Mouse (Mus musculus): ENCODE data around the gene Adamtsl4. TPM values are rescaled to one million over a fixed set of nuclear protein-coding genes. Genes with fewer than 3 reads are reported as not detected.

Adamtsl4 gene
- polyA plus RNA-seq, 1 experiment: 3.1 TPM

DNA sequence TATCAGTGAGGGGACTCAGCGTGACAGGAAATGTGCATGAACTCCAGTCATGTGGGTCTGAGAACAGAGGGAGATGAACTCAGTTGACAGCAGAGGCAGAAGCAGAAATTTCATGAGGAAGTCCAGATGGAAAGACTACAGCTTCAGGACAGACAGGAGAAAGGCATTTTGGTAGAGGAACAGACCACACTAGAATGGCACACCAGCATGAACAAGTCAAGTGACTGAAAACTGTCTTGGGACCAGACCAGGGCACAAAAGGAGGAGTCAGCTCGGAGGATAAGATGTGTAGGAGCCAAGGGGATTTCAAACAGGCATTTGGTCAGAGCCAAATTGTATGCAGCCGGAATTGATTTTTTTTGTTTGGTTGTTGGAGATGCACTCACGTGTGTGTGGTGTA lies 52.1 kb downstream of the Adamtsl4 start:
- TF ChIP-seq CTCF (IDR thresholded peaks at IDR 0.05; ENCODE audit: control insufficient read depth, insufficient read depth, insufficient read length) (no peak), MYOD1 (IDR thresholded peaks at IDR 0.05; ENCODE audit: control insufficient read depth, insufficient read length, low read depth) (no peak), CEBPB (IDR thresholded peaks at IDR 0.05; ENCODE audit: low read depth) (no peak), FOSL1 (IDR thresholded peaks at IDR 0.05; ENCODE audit: insufficient read depth, low read length, poor library complexity, severe bottlenecking) (no peak), MAX (IDR thresholded peaks at IDR 0.05) (no peak), MYOG (IDR thresholded peaks at IDR 0.05; ENCODE audit: control insufficient read depth, extremely low read depth, insufficient read length) (no peak), USF1 (IDR thresholded peaks at IDR 0.05; ENCODE audit: low read depth) (no peak)
- Histone ChIP-seq H3ac (ENCODE audit: control insufficient read depth, insufficient read length, low read depth) (no peak overlapping the region), H3K27me3 (ENCODE audit: control insufficient read depth, insufficient read depth, insufficient read length) (no peaks in the 10 kb centered on the region), H3K79me2 (ENCODE audit: control insufficient read depth, insufficient read depth) (peaks cover 6% of the 10 kb centered on the region), H3K79me3 (ENCODE audit: low read depth) (peaks cover 2% of the 10 kb centered on the region), H3K4me3 (ENCODE audit: insufficient read depth, poor library complexity, severe bottlenecking) (no peak overlapping the region), H3K36me3 (ENCODE audit: control insufficient read depth, insufficient read depth) (peaks cover 62% of the 10 kb centered on the region)

DNA sequence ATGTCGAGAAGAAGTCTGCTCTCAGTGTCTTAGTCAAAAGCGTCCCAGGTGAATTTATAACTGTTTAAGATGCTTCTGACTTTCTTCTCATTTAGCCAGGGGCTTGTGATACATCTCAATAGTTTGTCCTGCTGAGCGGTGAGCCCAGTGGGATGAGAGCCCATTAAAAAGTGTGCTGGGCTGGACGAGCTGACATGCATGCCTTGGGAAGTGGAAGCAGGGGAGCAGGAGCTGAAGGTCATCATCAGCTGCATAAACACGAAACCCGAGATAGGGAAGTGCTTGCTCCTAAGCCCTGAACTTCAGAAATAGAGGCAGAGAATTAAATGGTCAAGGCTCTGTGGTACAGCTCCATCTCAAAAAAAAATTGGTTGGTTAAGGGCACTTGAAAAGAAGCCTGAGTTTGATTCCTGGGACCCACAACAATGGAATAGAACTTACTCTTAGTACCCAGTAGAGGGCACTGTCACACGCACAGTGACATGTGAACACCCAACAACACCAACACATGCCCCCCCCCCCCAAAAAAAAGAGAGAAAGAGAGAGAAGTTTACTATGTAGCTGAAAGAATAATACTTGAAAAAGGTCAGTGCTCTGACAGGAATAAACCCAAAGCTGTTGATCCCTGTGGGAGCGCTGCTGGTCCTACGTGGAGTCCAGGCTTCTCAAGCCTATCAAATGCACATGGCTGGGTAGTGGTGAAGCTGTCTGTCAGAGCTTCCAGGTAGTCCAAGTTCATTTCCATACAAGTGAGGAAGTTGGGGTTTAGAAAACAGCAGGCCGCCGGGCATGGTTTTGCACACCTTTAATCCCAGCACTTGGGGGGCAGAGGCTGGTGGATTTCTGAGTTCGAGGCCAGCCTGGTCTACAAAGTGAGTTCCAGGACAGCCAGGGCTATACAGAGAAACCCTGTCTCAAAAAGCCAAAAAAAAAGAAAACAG lies 54.8 kb downstream of the Adamtsl4 start:
- peaks cover 25% of the 10 kb centered on the region for H3K79me2 ChIP-seq (ENCODE audit: control insufficient read depth, insufficient read depth)
- no peaks in the 10 kb centered on the region for H3K27me3 ChIP-seq (ENCODE audit: control insufficient read depth, insufficient read depth, insufficient read length)
- H3ac ChIP-seq (ENCODE audit: control insufficient read depth, insufficient read length, low read depth): no peak overlapping the region
- peaks cover 6% of the 10 kb centered on the region for H3K79me3 ChIP-seq (ENCODE audit: low read depth)
- TF ChIP-seq CEBPB (IDR thresholded peaks at IDR 0.05; ENCODE audit: low read depth) (no peak), CTCF (IDR thresholded peaks at IDR 0.05; ENCODE audit: control insufficient read depth, insufficient read depth, insufficient read length) (peak; percentile 21), MAX (IDR thresholded peaks at IDR 0.05) (no peak)
- H3K4me3 ChIP-seq (ENCODE audit: insufficient read depth, poor library complexity, severe bottlenecking): no peak overlapping the region
- H3K36me3 ChIP-seq (ENCODE audit: control insufficient read depth, insufficient read depth): peaks cover 75% of the 10 kb centered on the region

DNA sequence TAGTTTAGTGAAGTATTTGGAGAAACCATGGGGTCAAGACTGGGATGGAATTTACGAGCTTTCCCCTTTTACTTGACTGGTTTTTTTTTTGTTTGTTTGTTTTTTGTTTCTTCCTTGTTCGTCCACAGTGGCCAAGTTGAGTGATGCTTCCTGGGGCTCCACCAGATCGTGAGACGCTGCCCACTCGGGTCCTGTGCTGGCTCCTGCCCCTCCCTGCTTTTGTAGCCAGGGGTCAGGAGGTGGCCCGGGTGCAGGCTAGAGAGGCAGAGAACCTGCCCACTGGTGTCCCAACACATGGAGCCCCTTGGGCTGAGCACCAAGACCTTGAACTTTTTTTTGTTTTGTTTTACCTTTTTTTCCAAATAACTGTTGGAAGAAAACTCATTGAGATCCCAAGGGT lies 56.4 kb downstream of the Adamtsl4 start:
- no peak overlapping the region for H3ac ChIP-seq (ENCODE audit: control insufficient read depth, insufficient read length, low read depth)
- TF ChIP-seq USF1 (IDR thresholded peaks at IDR 0.05; ENCODE audit: low read depth) (no peak), MYOG (IDR thresholded peaks at IDR 0.05; ENCODE audit: control insufficient read depth, extremely low read depth, insufficient read length) (no peak), CEBPB (IDR thresholded peaks at IDR 0.05; ENCODE audit: low read depth) (no peak), CTCF (IDR thresholded peaks at IDR 0.05; ENCODE audit: control insufficient read depth, insufficient read depth, insufficient read length) (no peak), MYOD1 (IDR thresholded peaks at IDR 0.05; ENCODE audit: control insufficient read depth, insufficient read length, low read depth) (no peak), FOSL1 (IDR thresholded peaks at IDR 0.05; ENCODE audit: insufficient read depth, low read length, poor library complexity, severe bottlenecking) (no peak), MAX (IDR thresholded peaks at IDR 0.05) (no peak)
- no peak overlapping the region for H3K4me3 ChIP-seq (ENCODE audit: insufficient read depth, poor library complexity, severe bottlenecking)
- peaks cover 20% of the 10 kb centered on the region for H3K79me3 ChIP-seq (ENCODE audit: low read depth)
- peaks cover 75% of the 10 kb centered on the region for H3K36me3 ChIP-seq (ENCODE audit: control insufficient read depth, insufficient read depth)
- peaks cover 41% of the 10 kb centered on the region for H3K79me2 ChIP-seq (ENCODE audit: control insufficient read depth, insufficient read depth)
- H3K27me3 ChIP-seq (ENCODE audit: control insufficient read depth, insufficient read depth, insufficient read length): no peaks in the 10 kb centered on the region

DNA sequence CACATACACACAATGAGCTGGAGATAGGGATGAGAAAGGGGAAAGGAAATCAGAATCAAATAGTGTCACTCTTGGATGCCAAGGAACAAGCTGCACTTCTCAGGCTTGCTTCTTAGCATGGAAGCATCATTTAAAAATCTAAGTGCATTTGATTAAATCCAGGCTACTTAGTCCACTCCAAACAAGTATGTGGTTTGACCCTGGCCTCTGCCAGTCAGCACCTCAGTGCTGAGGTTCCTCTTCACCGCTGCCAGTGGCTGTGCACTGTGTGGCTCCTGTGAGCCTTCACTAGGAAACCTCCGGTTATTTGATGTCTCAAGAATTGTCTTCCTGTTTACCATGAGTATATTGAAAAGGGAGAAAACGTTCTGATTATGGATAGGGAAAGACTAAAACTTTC lies 56.9 kb downstream of the Adamtsl4 start:
- Histone ChIP-seq H3K36me3 (ENCODE audit: control insufficient read depth, insufficient read depth) (peaks cover 70% of the 10 kb centered on the region), H3K79me3 (ENCODE audit: low read depth) (peaks cover 24% of the 10 kb centered on the region), H3K27me3 (ENCODE audit: control insufficient read depth, insufficient read depth, insufficient read length) (no peaks in the 10 kb centered on the region), H3ac (ENCODE audit: control insufficient read depth, insufficient read length, low read depth) (no peak overlapping the region), H3K79me2 (ENCODE audit: control insufficient read depth, insufficient read depth) (peaks cover 46% of the 10 kb centered on the region), H3K4me3 (ENCODE audit: insufficient read depth, poor library complexity, severe bottlenecking) (no peak overlapping the region)
- no peak for TF ChIP-seq CTCF (IDR thresholded peaks at IDR 0.05; ENCODE audit: control insufficient read depth, insufficient read depth, insufficient read length)
- TF ChIP-seq MAX (IDR thresholded peaks at IDR 0.05): no peak
- no peak for TF ChIP-seq MYOD1 (IDR thresholded peaks at IDR 0.05; ENCODE audit: control insufficient read depth, insufficient read length, low read depth)
- no peak for TF ChIP-seq MYOG (IDR thresholded peaks at IDR 0.05; ENCODE audit: control insufficient read depth, extremely low read depth, insufficient read length)

DNA sequence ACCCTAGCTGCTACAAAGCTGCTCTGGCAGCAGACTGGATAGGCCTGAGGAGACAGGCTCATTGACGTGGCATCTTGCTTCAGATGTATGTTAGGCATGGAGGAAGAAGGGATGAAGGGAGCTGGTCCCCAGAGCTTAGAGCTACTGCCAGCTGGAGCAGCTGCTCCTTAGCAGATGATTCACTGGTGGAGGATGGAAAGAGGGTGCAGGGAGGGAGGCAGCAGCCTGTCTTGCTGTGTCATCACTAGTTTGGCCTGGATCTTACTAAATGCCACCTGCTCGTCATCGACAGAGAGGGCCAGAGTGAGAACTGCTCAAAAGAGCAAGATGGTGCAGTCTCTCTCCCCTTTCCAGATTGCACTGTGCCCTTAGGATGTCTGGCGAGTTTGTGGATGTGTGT lies 58.0 kb downstream of the Adamtsl4 start:
- Histone ChIP-seq H3ac (ENCODE audit: control insufficient read depth, insufficient read length, low read depth) (no peak overlapping the region), H3K79me3 (ENCODE audit: low read depth) (peaks cover 30% of the 10 kb centered on the region), H3K79me2 (ENCODE audit: control insufficient read depth, insufficient read depth) (peaks cover 53% of the 10 kb centered on the region), H3K36me3 (ENCODE audit: control insufficient read depth, insufficient read depth) (peaks cover 65% of the 10 kb centered on the region), H3K4me3 (ENCODE audit: insufficient read depth, poor library complexity, severe bottlenecking) (no peak overlapping the region), H3K27me3 (ENCODE audit: control insufficient read depth, insufficient read depth, insufficient read length) (no peaks in the 10 kb centered on the region)
- TF ChIP-seq MAX (IDR thresholded peaks at IDR 0.05): no peak
- TF ChIP-seq MYOD1 (IDR thresholded peaks at IDR 0.05; ENCODE audit: control insufficient read depth, insufficient read length, low read depth): peak; percentile 33
- no peak for TF ChIP-seq USF1 (IDR thresholded peaks at IDR 0.05; ENCODE audit: low read depth)

DNA sequence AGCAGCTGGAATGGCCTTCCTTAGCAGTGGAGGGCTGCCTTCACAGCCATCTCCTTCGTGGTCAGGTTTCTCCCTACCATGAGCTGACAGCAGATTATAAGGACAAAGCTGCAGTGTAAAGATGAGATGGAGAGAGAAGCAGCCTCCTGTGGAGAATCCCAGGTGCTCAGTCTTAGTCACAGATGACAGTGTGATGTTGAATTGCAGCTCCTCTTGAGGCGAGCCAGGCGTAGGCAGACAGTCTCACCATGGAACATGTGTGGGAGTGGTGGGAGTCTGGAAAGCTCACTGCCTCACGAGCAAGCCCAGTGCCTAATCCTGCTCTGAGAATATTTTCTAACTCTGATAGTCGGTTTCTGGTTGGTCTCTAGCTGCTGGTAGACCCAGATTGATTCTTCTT lies 60.0 kb downstream of the Adamtsl4 start:
- Histone ChIP-seq H3K4me3 (ENCODE audit: insufficient read depth, poor library complexity, severe bottlenecking) (no peak overlapping the region), H3K36me3 (ENCODE audit: control insufficient read depth, insufficient read depth) (peaks cover 50% of the 10 kb centered on the region), H3K79me3 (ENCODE audit: low read depth) (peaks cover 29% of the 10 kb centered on the region), H3ac (ENCODE audit: control insufficient read depth, insufficient read length, low read depth) (no peak overlapping the region), H3K27me3 (ENCODE audit: control insufficient read depth, insufficient read depth, insufficient read length) (no peaks in the 10 kb centered on the region), H3K79me2 (ENCODE audit: control insufficient read depth, insufficient read depth) (peaks cover 47% of the 10 kb centered on the region)
- TF ChIP-seq MAX (IDR thresholded peaks at IDR 0.05) (no peak), FOSL1 (IDR thresholded peaks at IDR 0.05; ENCODE audit: insufficient read depth, low read length, poor library complexity, severe bottlenecking) (no peak), USF1 (IDR thresholded peaks at IDR 0.05; ENCODE audit: low read depth) (no peak), CEBPB (IDR thresholded peaks at IDR 0.05; ENCODE audit: low read depth) (no peak), MYOD1 (IDR thresholded peaks at IDR 0.05; ENCODE audit: control insufficient read depth, insufficient read length, low read depth) (no peak), CTCF (IDR thresholded peaks at IDR 0.05; ENCODE audit: control insufficient read depth, insufficient read depth, insufficient read length) (no peak), MYOG (IDR thresholded peaks at IDR 0.05; ENCODE audit: control insufficient read depth, extremely low read depth, insufficient read length) (no peak)

Small RNA genes lying within 50 kb of the gene (microRNA-seq; reads per million reads assigned to microRNA genes)
- gene Mir7014 (ENCODE audit: borderline microRNAs expressed): 0.68 reads per million, percentile 14 among the genes with 10 or more reads in this experiment

Other genes starting within 250 kb of the Adamtsl4 start
- 0.07 TPM for gene Ctsk, start 188.7 kb downstream of the Adamtsl4 start, polyA plus RNA-seq (2012; fragmentation: generic; extraction: Trizol)
- not detected for gene Ctss, start 161.1 kb downstream of the Adamtsl4 start, polyA plus RNA-seq (2012; fragmentation: generic; extraction: Trizol)
- gene Hormad1, start 128.2 kb downstream of the Adamtsl4 start, polyA plus RNA-seq (2012; fragmentation: generic; extraction: Trizol): not detected
- 4.5 TPM for gene Golph3l, start 99.0 kb downstream of the Adamtsl4 start, polyA plus RNA-seq (2012; fragmentation: generic; extraction: Trizol)
- 42.0 TPM for gene Ensa, start 62.9 kb downstream of the Adamtsl4 start, polyA plus RNA-seq (2012; fragmentation: generic; extraction: Trizol)
- gene Mcl1, start 29.1 kb downstream of the Adamtsl4 start, polyA plus RNA-seq (2012; fragmentation: generic; extraction: Trizol): 46.4 TPM
- 189 TPM for gene Ecm1, start 51.7 kb upstream of the Adamtsl4 start, polyA plus RNA-seq (2012; fragmentation: generic; extraction: Trizol)
- gene Tars2, start 72.3 kb upstream of the Adamtsl4 start, polyA plus RNA-seq (2012; fragmentation: generic; extraction: Trizol): 32.8 TPM
- 7.7 TPM for gene Rprd2, start 130.9 kb upstream of the Adamtsl4 start, polyA plus RNA-seq (2012; fragmentation: generic; extraction: Trizol)
- gene Prpf3, start 168.0 kb upstream of the Adamtsl4 start, polyA plus RNA-seq (2012; fragmentation: generic; extraction: Trizol): 26.7 TPM
- gene Mrps21, start 183.6 kb upstream of the Adamtsl4 start, polyA plus RNA-seq (2012; fragmentation: generic; extraction: Trizol): 441 TPM
- 4.4 TPM for gene Ciart, start 194.3 kb upstream of the Adamtsl4 start, polyA plus RNA-seq (2012; fragmentation: generic; extraction: Trizol)
- gene BC028528, start 204.1 kb upstream of the Adamtsl4 start, polyA plus RNA-seq (2012; fragmentation: generic; extraction: Trizol): 8.7 TPM
- 79.0 TPM for gene Aph1a, start 206.1 kb upstream of the Adamtsl4 start, polyA plus RNA-seq (2012; fragmentation: generic; extraction: Trizol)
- gene Car14, start 216.8 kb upstream of the Adamtsl4 start, polyA plus RNA-seq (2012; fragmentation: generic; extraction: Trizol): not detected
- 66.3 TPM for gene Anp32e, start 241.3 kb upstream of the Adamtsl4 start, polyA plus RNA-seq (2012; fragmentation: generic; extraction: Trizol)

Measured in C2C12 (cell line).